ENCODE assay signal across 8 mouse cellular contexts in genomic region chr1:91564004-91564403, GRCm38 (mm10). TPM values are rescaled to one million over a fixed set of nuclear protein-coding genes. Genes with fewer than 3 reads are reported as not detected.
DNase-seq lines count a peak whose midpoint lies in the region; ATAC-seq and TF ChIP-seq lines count a peak whose summit lies in the region.

No protein-coding gene starts in this region.

- H3K9ac ChIP-seq in intestine, postnatal 0 days (ENCODE audit: low read depth, low read length) = no peak overlapping the region
- no peak overlapping the region for H3K9ac ChIP-seq in intestine, embryonic 15.5 days

- H3K9me3 ChIP-seq in intestine, postnatal 0 days (ENCODE audit: control insufficient read depth) = no peaks in the 10 kb centered on the region
- no peaks in the 10 kb centered on the region for H3K9me3 ChIP-seq in intestine, embryonic 15.5 days

- H3K27me3 ChIP-seq in intestine, postnatal 0 days (replicated peaks; ENCODE audit: control insufficient read depth, insufficient read depth, low read length) = no peaks in the 10 kb centered on the region
- no peaks in the 10 kb centered on the region for H3K27me3 ChIP-seq in intestine, embryonic 15.5 days (replicated peaks)

- H3K36me3 ChIP-seq in intestine, postnatal 0 days (ENCODE audit: control insufficient read depth, insufficient read depth) = no peaks in the 10 kb centered on the region
- no peaks in the 10 kb centered on the region for H3K36me3 ChIP-seq in intestine, embryonic 15.5 days

- 54% methylated on average over 3 of the region's 3 CpGs for WGBS in intestine, postnatal 0 days
- WGBS in intestine, embryonic 15.5 days = 63% methylated on average over 3 of the region's 3 CpGs

- no peak overlapping the region for H3K4me2 ChIP-seq in intestine, postnatal 0 days (replicated peaks; ENCODE audit: low read depth)
- H3K4me2 ChIP-seq in intestine, embryonic 15.5 days (replicated peaks) = no peak overlapping the region

- no peaks in the 10 kb centered on the region for H3K4me1 ChIP-seq in intestine, postnatal 0 days (replicated peaks; ENCODE audit: control insufficient read depth, insufficient read depth, low read length)
- H3K4me1 ChIP-seq in intestine, embryonic 15.5 days (replicated peaks) = no peaks in the 10 kb centered on the region

- peak; percentile 39 for DNase-seq in ES-CJ7 (ENCODE audit: low read depth, low spot score)
- DNase-seq in lung, postnatal 14 days = peak; percentile 15
- DNase-seq in thymus, postnatal 4 days = no peak
- DNase-seq in layer of hippocampus, adult 9-11 months = no peak
- DNase-seq in layer of hippocampus, postnatal 36 days = no peak

- peak; percentile 74 for TF ChIP-seq CTCF in intestine, postnatal 0 days (IDR thresholded peaks at IDR 0.05; ENCODE audit: low read depth)

- no peak for ATAC-seq in intestine, postnatal 0 days
- ATAC-seq in intestine, embryonic 15.5 days = no peak
- peak; percentile 82; the same call in 1 of the 2 replicates for ATAC-seq in common myeloid progenitor, adult 5-6 weeks (replicated peaks; ENCODE audit: low read depth, poor library complexity, severe bottlenecking)

- H3K27ac ChIP-seq in intestine, postnatal 0 days (ENCODE audit: low read depth, low read length) = no peak overlapping the region
- no peak overlapping the region for H3K27ac ChIP-seq in intestine, embryonic 15.5 days

- H3K4me3 ChIP-seq in intestine, postnatal 0 days (ENCODE audit: low read depth, low read length) = no peak overlapping the region
- H3K4me3 ChIP-seq in intestine, embryonic 15.5 days (replicated peaks) = no peak overlapping the region

RNA-seq across cellular contexts. Expression of gene Asb1, which starts 23.7 kb away (rescaled TPM):
- polyA plus RNA-seq in intestine, postnatal 0 days (2015; fragmentation: Nextera tagmentation; extraction: Ambion mirVana) = 2.6 TPM in 2 replicates
- 3.8 and 4.1 TPM in 2 replicates for polyA plus RNA-seq in intestine, embryonic 15.5 days (2015; fragmentation: Nextera tagmentation; extraction: Ambion mirVana)
- 14.7 and 15.2 TPM in 2 replicates for total RNA-seq in common myeloid progenitor, adult 5-6 weeks (2017)
- 10 to 100 TPM; 32.7 to 44.4 TPM for total RNA-seq in layer of hippocampus, postnatal 36 days (2021)

Comparison
In these comparisons a context has a peak if more than half of its experiments do, and no peak if none do; other contexts are left out.
1. DNase-seq: peak in ES-CJ7 (single experiment) and lung, postnatal 14 days (single experiment); none in thymus, postnatal 4 days (single experiment), layer of hippocampus, adult 9-11 months (single experiment) and layer of hippocampus, postnatal 36 days (0 of 2).